Mouse (Mus musculus) adrenal gland, postnatal 10 days (tissue): ENCODE measurements around the gene Usp31. TPM values are rescaled to one million over a fixed set of nuclear protein-coding genes. Genes with fewer than 3 reads are reported as not detected.

ENCODE experiments used
- DNase-seq: peaks from one replicate; pipeline ENCODE4 v3.0.0; 2021; ENCODE audit warnings: mixed read lengths
- total RNA-seq, 2 experiments: library from RNA; stranded (reverse); gene quantifications; 2 replicates each; pipeline ENCODE4 v1.2.3; 2021

The Usp31 gene
- total RNA-seq, 2 experiments from 2014 or later = 11.3 to 11.5 TPM

DNA sequence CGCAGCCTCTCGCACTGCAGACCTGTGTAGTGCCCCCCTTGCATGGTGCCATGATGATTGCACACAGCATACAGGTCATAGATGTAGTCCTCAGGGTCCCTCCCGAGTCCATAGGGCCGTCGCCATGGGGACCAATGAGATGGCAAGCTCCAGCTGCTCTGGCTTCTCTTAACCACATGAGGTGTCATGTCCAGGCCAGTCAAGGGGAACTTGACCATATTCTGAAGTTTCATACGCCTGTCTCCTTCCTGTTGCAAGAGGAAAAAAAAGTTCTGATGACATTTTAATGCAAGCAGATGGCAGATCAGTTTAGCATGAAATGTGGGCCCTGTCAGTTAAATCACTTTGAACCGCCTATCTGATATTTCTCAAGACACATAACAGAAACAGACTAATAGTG lies 48.2 kb downstream of the Usp31 start:
- DNase-seq = no peak

DNA sequence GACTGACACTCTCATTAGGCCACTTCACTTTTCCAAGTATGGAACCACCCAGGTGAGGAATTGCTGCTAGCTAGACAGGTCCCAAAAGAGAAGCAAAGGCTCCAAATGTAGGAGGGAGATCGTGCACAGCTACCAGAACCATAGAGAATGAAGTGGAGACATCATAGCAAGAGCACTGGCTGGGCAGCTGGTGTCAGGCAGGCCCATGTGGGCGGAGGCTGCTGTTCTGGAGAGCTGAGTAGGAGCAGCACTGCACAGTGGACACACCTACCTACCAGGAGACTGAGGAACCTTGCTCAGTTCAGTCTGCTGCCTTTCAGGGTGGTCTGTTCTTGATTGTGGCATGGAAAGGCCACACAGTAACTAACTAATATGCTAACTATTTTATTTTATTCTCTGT lies 52.4 kb downstream of the Usp31 start:
- DNase-seq = no peak

DNA sequence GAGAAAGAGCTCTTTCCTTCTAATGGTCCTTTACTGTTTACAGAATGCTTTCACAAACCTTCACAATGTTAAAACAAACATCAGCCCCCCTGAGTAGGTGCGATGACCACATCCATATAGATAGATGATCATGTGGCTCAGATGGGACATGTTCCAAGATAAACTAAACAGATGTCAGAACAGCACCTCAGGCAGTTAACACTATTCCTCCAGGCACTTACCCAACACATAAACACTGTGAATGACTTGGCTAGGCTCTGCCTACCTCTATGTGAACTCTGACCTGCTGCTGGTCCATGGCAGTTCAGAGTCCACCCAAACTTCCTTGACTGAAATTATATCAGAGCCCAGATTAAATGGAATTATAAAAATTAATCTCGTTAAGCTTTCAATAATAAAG lies 54.4 kb downstream of the Usp31 start:
- no peak for DNase-seq

DNA sequence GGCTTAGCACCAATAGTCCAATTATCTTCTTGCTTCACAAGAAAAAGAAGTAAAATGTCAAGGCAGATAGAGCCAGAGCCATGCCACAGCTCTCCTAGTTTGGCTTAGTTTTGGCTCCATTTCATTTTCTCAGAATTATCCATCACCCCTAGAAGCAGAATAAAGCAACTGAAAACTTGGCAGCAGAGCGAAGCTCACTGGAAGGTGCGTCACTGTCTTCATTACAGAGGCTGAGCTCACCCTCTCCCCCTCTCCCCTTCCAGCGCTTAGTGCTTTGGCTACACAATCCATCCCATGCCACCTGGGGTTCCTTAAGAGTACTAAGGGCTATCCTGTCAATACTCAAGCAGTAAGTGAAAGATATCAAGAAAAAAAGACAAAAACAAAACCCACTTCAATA lies 56.3 kb downstream of the Usp31 start:
- peak; percentile 44 for DNase-seq

DNA sequence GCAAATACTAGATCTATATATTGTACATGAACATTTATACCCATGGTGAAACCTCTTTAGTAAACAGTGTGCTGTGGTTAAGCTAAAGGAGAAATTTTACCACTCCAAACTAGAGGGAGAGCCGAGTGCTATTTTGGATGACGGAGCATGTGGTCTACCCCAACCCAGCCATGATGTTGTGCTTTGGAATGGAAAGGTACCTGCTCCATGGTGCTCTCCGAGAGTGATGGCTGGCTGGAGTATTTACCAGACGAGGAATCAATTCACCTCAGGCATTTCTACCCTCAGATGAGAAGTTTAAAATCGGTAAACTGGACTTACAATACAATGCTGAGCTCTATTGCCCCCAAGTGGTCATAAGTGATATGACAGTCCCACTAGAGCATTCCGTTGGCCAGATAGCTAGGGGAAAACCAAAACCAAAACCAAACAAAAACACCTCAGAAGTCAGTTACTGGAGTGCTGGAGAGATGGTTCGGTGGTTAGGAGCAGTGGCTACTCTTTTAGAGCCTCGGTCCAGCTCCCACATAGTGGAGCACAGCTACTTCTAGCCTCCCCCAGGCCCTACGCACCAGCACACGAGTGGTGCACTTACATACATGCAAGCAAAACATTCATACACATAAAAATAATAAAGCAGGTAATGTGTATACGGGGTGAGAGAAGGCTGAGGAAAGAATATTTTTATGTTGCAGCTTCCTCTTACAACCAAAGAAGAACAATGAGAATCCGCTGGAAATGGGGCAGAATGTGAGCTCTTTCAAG lies 65.9 kb downstream of the Usp31 start:
- peak; percentile 76 for DNase-seq

DNA sequence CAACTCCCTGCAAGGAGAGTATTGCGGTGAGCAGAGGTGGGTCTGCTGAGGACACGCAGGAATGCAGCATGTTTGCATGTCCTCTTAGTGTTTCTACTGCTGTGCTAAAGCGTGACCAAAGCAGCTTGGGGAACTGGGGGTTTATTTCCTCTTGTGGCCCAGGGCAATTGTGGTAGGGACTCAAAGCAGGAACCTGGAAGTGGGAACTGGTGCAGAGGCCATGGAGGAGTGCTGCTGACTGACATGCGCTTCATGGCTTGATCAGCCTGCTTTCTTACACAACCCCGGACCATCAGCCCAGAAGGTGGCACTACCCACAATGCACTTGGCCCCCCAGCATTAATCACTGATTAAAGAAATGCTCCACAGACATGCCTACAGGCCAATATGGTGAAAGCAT lies 70.3 kb downstream of the Usp31 start:
- DNase-seq = no peak

DNA sequence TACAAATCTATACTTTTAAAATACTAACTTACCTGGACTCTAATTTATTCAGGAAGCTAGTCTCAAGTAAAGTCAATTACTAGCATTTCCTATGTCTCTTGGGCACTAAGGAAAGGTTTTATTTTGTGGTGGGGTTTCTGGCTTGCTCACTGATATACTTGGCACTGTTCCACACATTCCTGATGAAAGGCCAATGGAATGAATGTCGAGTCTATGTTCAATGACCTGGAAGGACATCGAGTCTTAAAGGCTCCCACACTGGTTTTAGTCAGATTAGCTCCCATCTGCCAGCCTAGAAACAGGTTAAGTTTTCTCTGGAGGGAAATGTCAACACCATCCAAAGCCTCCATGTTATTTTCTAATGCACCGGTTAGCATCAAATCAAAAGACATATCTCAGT lies 72.8 kb downstream of the Usp31 start:
- no peak for DNase-seq

DNA sequence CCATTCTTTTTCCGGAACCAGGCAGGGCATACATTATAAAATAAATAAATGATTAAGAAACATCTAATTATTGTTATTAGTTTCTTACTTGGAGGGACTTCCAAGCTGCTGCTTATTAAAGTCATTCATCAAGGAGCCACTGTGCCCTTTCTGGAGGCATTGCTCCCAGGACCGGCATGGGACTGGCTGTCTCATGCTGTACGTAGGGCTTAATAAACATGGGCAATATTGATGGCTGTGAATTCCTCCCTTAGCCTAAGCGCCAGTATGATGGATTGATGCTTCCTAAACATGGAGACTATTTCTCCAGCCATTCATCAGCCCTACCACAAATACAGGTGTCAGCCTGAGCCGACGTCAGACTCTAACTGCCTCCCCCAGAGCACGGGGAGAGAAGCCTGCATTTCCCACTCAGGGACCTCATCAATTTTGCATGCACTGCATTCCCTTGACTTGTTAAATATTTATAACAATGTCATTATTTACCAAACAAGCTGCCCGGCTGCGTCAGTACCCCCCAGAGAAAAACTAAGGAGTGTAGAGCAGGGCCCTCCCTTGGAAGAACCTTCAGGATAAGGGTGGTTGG lies 84.1 kb downstream of the Usp31 start:
- no peak for DNase-seq

DNA sequence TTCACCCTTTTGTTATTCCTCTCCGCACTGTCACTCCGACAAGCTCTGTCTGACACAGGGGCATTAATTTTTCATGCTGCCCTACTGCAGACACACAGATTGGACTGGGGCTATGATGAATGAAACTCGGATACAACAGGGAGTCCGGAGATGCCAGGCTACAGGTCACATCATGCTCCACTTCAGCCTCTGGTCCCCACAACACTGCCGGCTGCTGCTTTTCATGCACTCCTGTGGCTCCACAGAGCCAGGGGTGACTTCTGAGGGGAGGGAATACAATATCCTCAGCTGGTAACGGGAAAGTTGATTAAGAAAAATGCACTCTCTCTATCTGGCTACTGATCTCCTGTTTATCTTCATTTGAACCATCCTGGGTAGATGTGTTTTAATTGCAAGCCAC lies 84.6 kb downstream of the Usp31 start:
- DNase-seq = no peak

DNA sequence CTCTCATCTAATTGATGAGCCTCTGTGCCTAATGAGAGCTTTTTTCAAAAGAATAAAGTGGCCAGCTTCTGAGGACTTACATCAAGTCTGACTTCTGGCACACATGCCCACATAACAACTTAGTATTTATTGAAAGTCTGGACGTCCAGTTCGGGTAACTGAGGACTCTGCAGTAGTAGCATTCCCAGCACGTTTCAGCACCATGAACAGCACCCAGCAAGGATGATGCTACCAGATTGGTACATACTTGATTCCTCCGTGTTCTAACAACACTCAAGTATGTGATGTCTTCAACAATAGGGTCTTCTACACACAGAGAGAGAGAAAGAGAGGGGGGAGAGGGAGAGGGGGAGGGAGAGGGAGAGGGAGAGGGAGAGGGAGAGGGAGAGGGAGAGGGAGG lies 105.4 kb downstream of the Usp31 start:
- DNase-seq = peak; percentile 61

DNA sequence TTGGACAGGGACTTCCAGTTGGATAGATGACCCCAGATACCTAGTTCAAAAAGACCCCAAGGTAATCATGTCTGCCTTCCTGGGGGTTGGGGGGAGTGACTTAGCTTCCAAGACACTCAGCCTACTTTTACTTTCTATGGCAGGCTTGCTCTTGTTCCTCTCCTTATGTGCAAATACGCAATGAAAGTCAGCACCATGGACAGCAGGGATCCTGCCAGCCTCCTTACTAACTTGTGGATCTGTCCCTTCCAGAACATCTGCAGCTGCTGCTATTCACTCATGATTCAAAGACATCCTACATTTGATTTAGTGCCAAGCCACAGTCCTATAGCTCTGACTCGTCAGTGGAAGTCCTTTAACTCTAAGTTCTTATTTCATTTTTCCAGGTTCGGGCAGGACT lies 110.7 kb downstream of the Usp31 start:
- peak; percentile 65 for DNase-seq

DNA sequence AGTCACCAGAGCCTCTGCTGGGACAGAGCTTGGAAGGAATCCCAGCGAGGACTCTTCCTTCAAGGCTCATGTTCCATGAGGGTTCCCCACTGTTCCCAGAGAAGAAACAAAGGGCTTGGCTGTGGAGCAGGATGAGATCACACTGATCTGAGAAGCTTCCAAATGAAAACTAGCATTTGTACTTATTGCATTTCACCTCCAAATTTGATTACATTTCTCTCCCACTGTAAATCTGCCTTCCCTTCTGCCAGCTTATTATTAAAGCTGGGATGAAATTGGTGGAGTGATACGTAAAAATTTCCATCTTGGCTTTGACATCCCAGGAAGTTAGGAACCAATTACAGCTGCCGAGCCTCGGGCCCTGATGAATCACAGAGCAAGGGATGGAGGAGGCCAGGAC lies 111.6 kb downstream of the Usp31 start:
- DNase-seq = no peak

DNA sequence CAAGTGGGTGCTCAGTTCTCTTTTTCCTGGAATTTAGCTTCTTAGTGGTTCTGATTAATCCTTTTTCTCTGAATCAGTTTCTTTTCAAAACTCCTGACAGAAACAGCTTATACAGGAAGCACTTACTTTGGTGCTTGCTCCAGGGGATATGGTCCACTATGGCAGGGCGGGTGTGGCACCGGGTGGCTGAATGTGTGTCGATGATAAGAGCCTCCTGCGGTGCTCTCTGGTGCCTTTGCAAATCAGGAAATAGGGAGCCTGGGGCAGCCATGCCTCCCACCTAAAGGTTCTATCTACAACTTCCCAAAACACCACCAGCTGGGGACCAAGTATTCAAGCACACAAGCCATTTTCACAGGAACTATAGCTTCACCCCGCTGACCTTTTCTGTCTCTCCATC lies 112.0 kb downstream of the Usp31 start:
- no peak for DNase-seq

DNA sequence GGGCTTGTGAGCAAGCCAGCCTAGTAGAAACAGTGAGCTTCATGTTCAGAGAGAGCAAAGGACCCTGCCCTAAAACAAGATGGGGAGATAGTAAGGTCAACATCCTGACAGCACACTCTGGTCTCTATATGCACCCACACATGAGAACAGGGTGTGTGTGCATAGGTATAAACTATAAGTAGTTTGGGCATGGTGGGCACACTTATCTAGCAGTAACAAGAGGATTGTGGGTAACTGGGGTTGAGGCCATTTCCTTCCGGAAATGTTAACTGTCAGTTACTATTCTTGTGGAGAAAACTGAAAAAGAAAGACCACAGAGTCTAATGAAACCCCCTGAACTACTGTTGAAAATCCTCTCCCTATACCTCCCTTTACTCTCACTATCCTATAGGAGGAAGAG lies 112.4 kb downstream of the Usp31 start:
- no peak for DNase-seq

Other genes with a start within 250 kb of the Usp31 start
- gene Scnn1g, start 27.2 kb upstream of the Usp31 start, total RNA-seq = under 1 TPM in 1 of 2 experiments, not detected in 1; 0.09 TPM
- under 1 TPM; 0.57 to 0.64 TPM for gene Scnn1b, start 157.8 kb upstream of the Usp31 start, total RNA-seq